Mouse (Mus musculus): ENCODE measurements at regions not wholly inside any gene's neighbourhood (a gene's known extent, or its start where the extent isn't known, plus 50 kb on each side); places are given as distances from the start of the nearest gene placed in this dataset.

- Histone ChIP-seq H3K27ac (no peak overlapping the region), H3K9me3 (no peaks in the 10 kb centered on the region), H3K36me3 (no peaks in the 10 kb centered on the region), H3K4me3 (replicated peaks) (no peak overlapping the region), H3K4me2 (no peak overlapping the region), H3K9ac (replicated peaks) (no peak overlapping the region), H3K27me3 (no peaks in the 10 kb centered on the region), H3K4me1 (replicated peaks) (no peaks in the 10 kb centered on the region)
- WGBS = 87% methylated on average over 5 of the region's 5 CpGs
- no peak for ATAC-seq (ENCODE audit: insufficient number of reproducible peaks, insufficient read depth, low FRiP score, low TSS enrichment, low read depth)
These were observed 170.7 kb upstream of the Galnt13 start for GRCm38 (mm10) chr2:54265453-54265823.

- H3K9me3 ChIP-seq = no peaks in the 10 kb centered on the region
These were observed 154.2 kb upstream of the Galnt13 start for GRCm38 (mm10) chr2:54281966-54282365.

GRCm38 (mm10) chr2:54283876-54284275 lies 152.2 kb upstream of the Galnt13 start:
- no peak overlapping the region for H3K9ac ChIP-seq (replicated peaks)
- H3K27me3 ChIP-seq = no peaks in the 10 kb centered on the region
- no peak overlapping the region for H3K27ac ChIP-seq
- H3K36me3 ChIP-seq = no peaks in the 10 kb centered on the region
- no peak overlapping the region for H3K4me3 ChIP-seq (replicated peaks)
- ATAC-seq (ENCODE audit: insufficient number of reproducible peaks, insufficient read depth, low FRiP score, low TSS enrichment, low read depth) = no peak
- 86% methylated on average over 2 of the region's 2 CpGs for WGBS
- no peak overlapping the region for H3K4me2 ChIP-seq
- H3K9me3 ChIP-seq = no peaks in the 10 kb centered on the region
- H3K4me1 ChIP-seq (replicated peaks) = no peaks in the 10 kb centered on the region

More at GRCm38 (mm10) chr2:54281966-54282365, 154.2 kb upstream of the Galnt13 start:
- Histone ChIP-seq H3K4me1 (replicated peaks) (no peaks in the 10 kb centered on the region), H3K27ac (no peak overlapping the region), H3K36me3 (no peaks in the 10 kb centered on the region), H3K4me3 (replicated peaks) (no peak overlapping the region), H3K9ac (replicated peaks) (no peak overlapping the region), H3K27me3 (no peaks in the 10 kb centered on the region), H3K4me2 (no peak overlapping the region)
- 63% methylated on average over 1 of the region's 1 CpGs for WGBS
- no peak for ATAC-seq (ENCODE audit: insufficient number of reproducible peaks, insufficient read depth, low FRiP score, low TSS enrichment, low read depth)

GRCm38 (mm10) chr2:54305473-54305872 lies 130.6 kb upstream of the Galnt13 start:
- Histone ChIP-seq H3K9ac (replicated peaks) (no peak overlapping the region), H3K9me3 (no peaks in the 10 kb centered on the region), H3K4me1 (replicated peaks) (no peaks in the 10 kb centered on the region), H3K4me2 (no peak overlapping the region), H3K27me3 (no peaks in the 10 kb centered on the region), H3K27ac (no peak overlapping the region), H3K36me3 (no peaks in the 10 kb centered on the region), H3K4me3 (replicated peaks) (no peak overlapping the region)
- ATAC-seq (ENCODE audit: insufficient number of reproducible peaks, insufficient read depth, low FRiP score, low TSS enrichment, low read depth) = no peak
- 87% methylated on average over 4 of the region's 4 CpGs for WGBS

- peaks cover 4% of the 10 kb centered on the region; the same call in 1 of the 2 replicates for H3K4me1 ChIP-seq (replicated peaks)
- H3K27me3 ChIP-seq = no peaks in the 10 kb centered on the region
- no peak overlapping the region for H3K4me2 ChIP-seq
- no peaks in the 10 kb centered on the region for H3K36me3 ChIP-seq
- H3K9me3 ChIP-seq = no peaks in the 10 kb centered on the region
- peak; percentile 56; the same call in 1 of the 2 replicates for ATAC-seq (ENCODE audit: insufficient number of reproducible peaks, insufficient read depth, low FRiP score, low TSS enrichment, low read depth)
- no peak overlapping the region for H3K4me3 ChIP-seq (replicated peaks)
- H3K27ac ChIP-seq = no peak overlapping the region
- H3K9ac ChIP-seq (replicated peaks) = no peak overlapping the region
- WGBS = 64% methylated on average over 3 of the region's 3 CpGs
These were observed 117.6 kb upstream of the Galnt13 start for GRCm38 (mm10) chr2:54318559-54318958.

GRCm38 (mm10) chr2:54366963-54367362 lies 69.2 kb upstream of the Galnt13 start:
- H3K27ac ChIP-seq = no peak overlapping the region
- WGBS = 41% methylated on average over 3 of the region's 3 CpGs
- H3K4me2 ChIP-seq = no peak overlapping the region

GRCm38 (mm10) chr2:54379279-54379678 lies 56.8 kb upstream of the Galnt13 start:
- Histone ChIP-seq H3K4me1 (replicated peaks) (no peaks in the 10 kb centered on the region), H3K36me3 (no peaks in the 10 kb centered on the region), H3K9ac (replicated peaks) (no peak overlapping the region), H3K27me3 (no peaks in the 10 kb centered on the region), H3K4me3 (replicated peaks) (no peak overlapping the region), H3K9me3 (peaks cover 6% of the 10 kb centered on the region; the same call in 1 of the 2 replicates), H3K4me2 (no peak overlapping the region), H3K27ac (no peak overlapping the region)
- ATAC-seq (ENCODE audit: insufficient number of reproducible peaks, insufficient read depth, low FRiP score, low TSS enrichment, low read depth) = no peak
- WGBS = 93% methylated on average over 2 of the region's 2 CpGs

More at GRCm38 (mm10) chr2:54366963-54367362, 69.2 kb upstream of the Galnt13 start:
- Histone ChIP-seq H3K9ac (replicated peaks) (no peak overlapping the region), H3K36me3 (no peaks in the 10 kb centered on the region), H3K9me3 (no peaks in the 10 kb centered on the region), H3K27me3 (no peaks in the 10 kb centered on the region), H3K4me1 (replicated peaks) (no peaks in the 10 kb centered on the region), H3K4me3 (replicated peaks) (no peak overlapping the region)
- ATAC-seq (ENCODE audit: insufficient number of reproducible peaks, insufficient read depth, low FRiP score, low TSS enrichment, low read depth) = no peak

Measured in limb, embryonic 12.5 days (tissue).